Mouse (Mus musculus): ENCODE measurements around the gene Gm20888. TPM values are rescaled to one million over a fixed set of nuclear protein-coding genes. Genes with fewer than 3 reads are reported as not detected.
"Not testable (repeated sequence)": the region's sequence is repeated elsewhere in the genome, so short reads cannot be mapped to it uniquely, and the experiment has no call there.

Gm20888 gene
- total RNA-seq (2021), result not detected
- long read RNA-seq, experiment 1, result 0 reads
- long read RNA-seq, experiment 2, result 0 reads

DNA sequence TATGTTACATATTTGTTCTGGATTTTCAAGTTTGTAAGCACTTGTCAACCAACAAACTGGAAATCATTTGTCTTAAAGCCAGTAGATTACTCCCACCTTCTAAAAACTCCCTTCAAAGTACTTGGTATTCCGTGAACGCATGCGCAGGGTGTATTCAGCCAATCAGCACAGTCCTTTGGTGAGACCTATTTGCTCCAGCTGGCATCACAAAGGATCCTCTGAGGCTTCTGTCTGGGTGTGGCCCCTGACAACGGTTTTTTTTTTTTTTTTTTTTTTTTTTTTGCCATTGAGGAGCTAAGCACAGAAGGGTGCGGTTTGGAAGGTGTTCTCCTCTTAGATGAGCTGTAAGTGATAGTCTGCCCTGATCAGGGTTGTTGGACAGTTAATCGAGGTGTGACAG, at the start of gene Gm20888:
TSS of gene Gm20888 (plus strand) at position 301 of the 400 bp plus-strand sequence.
- intact Hi-C loops (cut with DNase I); DNase-seq: not testable (repeated sequence)

Other genes starting within 250 kb of the Gm20888 start
- gene Gm21118, start 168.2 kb upstream of the Gm20888 start, total RNA-seq (2021), result not detected
- not detected for gene Gm29423, start 138.6 kb upstream of the Gm20888 start, total RNA-seq (2021)
- gene Gm29644, start 138.5 kb upstream of the Gm20888 start, total RNA-seq (2021), result not detected